Mouse (Mus musculus): ENCODE results near the gene Frem3. TPM values are rescaled to one million over a fixed set of nuclear protein-coding genes. Genes with fewer than 3 reads are reported as not detected.

Gene Frem3
- polyA plus RNA-seq, 1 experiment: not detected

DNA sequence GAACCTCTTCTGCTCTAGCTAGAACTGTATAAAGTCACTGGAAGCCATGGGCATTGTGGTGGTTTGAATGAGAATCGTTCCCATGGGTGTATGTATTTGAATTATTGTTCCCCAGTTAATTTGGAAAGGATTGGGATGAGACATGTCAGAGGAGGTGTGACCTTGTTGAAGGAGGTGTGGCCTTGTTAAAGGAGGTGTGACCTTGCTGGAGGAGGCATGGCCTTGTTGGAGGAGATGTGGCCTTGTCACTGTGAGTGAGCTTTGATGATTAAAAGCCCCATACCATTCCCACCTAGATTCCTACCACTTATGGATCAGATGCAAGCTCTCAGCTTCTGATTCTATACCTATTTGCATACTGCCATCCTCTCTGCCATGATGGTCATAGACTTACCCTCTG, 31.8 kb upstream of the Frem3 start:
- H3K27ac ChIP-seq (ENCODE audit: insufficient read depth, low read depth, low read length): no peak overlapping the region
- 70% methylated on average over 1 of the region's 1 CpGs for WGBS
- no peaks in the 10 kb centered on the region for H3K36me3 ChIP-seq (ENCODE audit: control insufficient read depth, insufficient read depth, low read length)
- H3K4me1 ChIP-seq (ENCODE audit: control insufficient read depth, insufficient read depth, insufficient read length, low read length): no peaks in the 10 kb centered on the region
- no peak for TF ChIP-seq CTCF (IDR thresholded peaks at IDR 0.05; ENCODE audit: extremely low read depth, insufficient read length, insufficient replicate concordance, low read depth, low read length)
- no peak for TF ChIP-seq POLR2A (IDR thresholded peaks at IDR 0.05; ENCODE audit: low read depth, low read length)
- no peak overlapping the region for H3K4me3 ChIP-seq (ENCODE audit: low read depth, low read length)
- H3K27me3 ChIP-seq (ENCODE audit: control insufficient read depth, insufficient read depth, low read length): no peaks in the 10 kb centered on the region

DNA sequence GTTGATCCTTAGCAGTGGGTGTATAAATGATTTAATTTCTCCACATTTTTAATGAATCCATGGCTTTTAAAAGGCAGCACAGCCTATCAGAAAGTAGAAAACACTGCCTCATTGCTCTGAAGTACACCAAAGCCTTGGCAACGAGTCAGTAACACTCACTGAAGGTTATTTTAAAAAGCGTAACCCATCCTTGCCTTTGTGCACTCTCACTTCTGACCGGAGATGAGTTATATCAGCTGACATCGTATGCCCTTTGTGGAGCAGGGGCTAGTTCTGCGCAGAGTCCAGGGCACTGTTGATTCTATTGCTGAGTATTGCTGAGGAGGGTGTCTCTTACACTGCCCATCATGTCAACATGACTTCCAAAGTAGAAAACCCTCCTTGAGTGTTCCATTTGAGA, 18.3 kb upstream of the Frem3 start:
- no peak overlapping the region for H3K27ac ChIP-seq (ENCODE audit: insufficient read depth, low read depth, low read length)
- H3K4me3 ChIP-seq (ENCODE audit: low read depth, low read length): no peak overlapping the region
- no peak for TF ChIP-seq CTCF (IDR thresholded peaks at IDR 0.05; ENCODE audit: extremely low read depth, insufficient read length, insufficient replicate concordance, low read depth, low read length)
- no peak for TF ChIP-seq POLR2A (IDR thresholded peaks at IDR 0.05; ENCODE audit: low read depth, low read length)
- no peaks in the 10 kb centered on the region for H3K4me1 ChIP-seq (ENCODE audit: control insufficient read depth, insufficient read depth, insufficient read length, low read length)
- 82% methylated on average over 5 of the region's 5 CpGs for WGBS
- H3K36me3 ChIP-seq (ENCODE audit: control insufficient read depth, insufficient read depth, low read length): no peaks in the 10 kb centered on the region
- H3K27me3 ChIP-seq (ENCODE audit: control insufficient read depth, insufficient read depth, low read length): no peaks in the 10 kb centered on the region

- Histone ChIP-seq H3K4me1 (ENCODE audit: control insufficient read depth, insufficient read depth, insufficient read length, low read length) (no peaks in the 10 kb centered on the region), H3K27me3 (ENCODE audit: control insufficient read depth, insufficient read depth, low read length) (no peaks in the 10 kb centered on the region), H3K36me3 (ENCODE audit: control insufficient read depth, insufficient read depth, low read length) (no peaks in the 10 kb centered on the region), H3K27ac (ENCODE audit: insufficient read depth, low read depth, low read length) (no peak overlapping the region), H3K4me3 (ENCODE audit: low read depth, low read length) (no peak overlapping the region)
- WGBS: 70% methylated on average over 6 of the region's 6 CpGs
- TF ChIP-seq POLR2A (IDR thresholded peaks at IDR 0.05; ENCODE audit: low read depth, low read length) (no peak), CTCF (IDR thresholded peaks at IDR 0.05; ENCODE audit: extremely low read depth, insufficient read length, insufficient replicate concordance, low read depth, low read length) (no peak)
Observed at GRCm38 (mm10) chr8:80600600-80601170, 10.2 kb upstream of the Frem3 start.

GRCm38 (mm10) chr8:80601886-80602285, 9.0 kb upstream of the Frem3 start:
- Histone ChIP-seq H3K36me3 (ENCODE audit: control insufficient read depth, insufficient read depth, low read length) (no peaks in the 10 kb centered on the region), H3K27me3 (ENCODE audit: control insufficient read depth, insufficient read depth, low read length) (no peaks in the 10 kb centered on the region), H3K4me1 (ENCODE audit: control insufficient read depth, insufficient read depth, insufficient read length, low read length) (no peaks in the 10 kb centered on the region), H3K4me3 (ENCODE audit: low read depth, low read length) (no peak overlapping the region), H3K27ac (ENCODE audit: insufficient read depth, low read depth, low read length) (no peak overlapping the region)
- 76% methylated on average over 4 of the region's 4 CpGs for WGBS
- no peak for TF ChIP-seq CTCF (IDR thresholded peaks at IDR 0.05; ENCODE audit: extremely low read depth, insufficient read length, insufficient replicate concordance, low read depth, low read length)

DNA sequence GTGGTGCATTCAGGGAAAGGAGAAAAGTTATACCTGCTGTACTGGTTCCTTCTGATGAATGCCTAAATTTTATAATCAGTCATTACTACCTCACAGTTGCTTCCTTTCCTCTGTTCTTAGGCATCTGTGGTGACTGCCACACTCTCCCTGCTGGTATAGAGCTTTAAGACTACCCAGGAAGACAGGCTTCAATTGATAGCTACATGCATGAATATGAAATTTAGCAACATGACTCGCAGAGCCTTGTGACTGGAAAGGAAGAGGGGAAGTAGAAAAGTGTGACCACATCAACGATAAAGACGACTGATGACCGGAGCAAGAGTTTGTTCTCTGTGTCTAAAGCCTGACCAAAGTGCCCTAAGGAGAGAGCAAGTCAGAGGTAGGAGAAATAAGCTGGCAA, 3.8 kb upstream of the Frem3 start:
- no peak overlapping the region for H3K4me3 ChIP-seq (ENCODE audit: low read depth, low read length)

GRCm38 (mm10) chr8:80611441-80611751, 516 bp downstream of the Frem3 start:
- Histone ChIP-seq H3K27me3 (ENCODE audit: control insufficient read depth, insufficient read depth, low read length) (0 out of 2 replicates have a peak, but pooled peaks cover 2% of the 10 kb centered on the region), H3K36me3 (ENCODE audit: control insufficient read depth, insufficient read depth, low read length) (no peaks in the 10 kb centered on the region), H3K27ac (ENCODE audit: insufficient read depth, low read depth, low read length) (no peak overlapping the region), H3K4me1 (ENCODE audit: control insufficient read depth, insufficient read depth, insufficient read length, low read length) (no peaks in the 10 kb centered on the region), H3K4me3 (ENCODE audit: low read depth, low read length) (no peak overlapping the region)
- TF ChIP-seq CTCF (IDR thresholded peaks at IDR 0.05; ENCODE audit: extremely low read depth, insufficient read length, insufficient replicate concordance, low read depth, low read length) (no peak), POLR2A (IDR thresholded peaks at IDR 0.05; ENCODE audit: low read depth, low read length) (no peak)
- 5% methylated on average over 12 of the region's 12 CpGs for WGBS

More for the DNA sequence above, 3.8 kb upstream of the Frem3 start:
- no peaks in the 10 kb centered on the region for H3K36me3 ChIP-seq (ENCODE audit: control insufficient read depth, insufficient read depth, low read length)
- 78% methylated on average over 4 of the region's 4 CpGs for WGBS
- no peaks in the 10 kb centered on the region for H3K4me1 ChIP-seq (ENCODE audit: control insufficient read depth, insufficient read depth, insufficient read length, low read length)
- no peak overlapping the region for H3K27ac ChIP-seq (ENCODE audit: insufficient read depth, low read depth, low read length)
- TF ChIP-seq CTCF (IDR thresholded peaks at IDR 0.05; ENCODE audit: extremely low read depth, insufficient read length, insufficient replicate concordance, low read depth, low read length) (no peak), POLR2A (IDR thresholded peaks at IDR 0.05; ENCODE audit: low read depth, low read length) (no peak)
- H3K27me3 ChIP-seq (ENCODE audit: control insufficient read depth, insufficient read depth, low read length): 0 out of 2 replicates have a peak, but pooled peaks cover 2% of the 10 kb centered on the region

DNA sequence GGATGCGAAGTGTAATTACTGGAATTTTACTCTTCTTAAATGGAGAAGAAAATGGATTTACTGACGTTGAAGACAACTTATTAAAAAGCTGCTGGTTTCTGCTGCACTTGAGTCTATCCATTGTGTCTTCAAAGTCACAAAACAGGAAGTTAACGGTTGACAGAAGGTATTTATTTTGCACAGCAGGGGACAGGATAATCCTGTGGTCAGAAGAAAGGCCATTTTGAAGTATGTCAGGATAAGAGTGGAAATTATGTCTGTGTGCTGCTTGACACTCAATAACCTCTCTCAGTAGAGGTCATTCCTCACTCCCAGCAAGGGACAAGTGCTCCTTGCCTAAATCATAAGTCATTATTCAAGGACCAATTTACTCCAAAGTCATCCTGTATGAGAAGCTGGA, 8.9 kb downstream of the Frem3 start:
- Histone ChIP-seq H3K27ac (ENCODE audit: insufficient read depth, low read depth, low read length) (no peak overlapping the region), H3K4me1 (ENCODE audit: control insufficient read depth, insufficient read depth, insufficient read length, low read length) (no peaks in the 10 kb centered on the region), H3K27me3 (ENCODE audit: control insufficient read depth, insufficient read depth, low read length) (no peaks in the 10 kb centered on the region), H3K36me3 (ENCODE audit: control insufficient read depth, insufficient read depth, low read length) (no peaks in the 10 kb centered on the region), H3K4me3 (ENCODE audit: low read depth, low read length) (no peak overlapping the region)
- WGBS: 53% methylated on average over 3 of the region's 3 CpGs
- TF ChIP-seq POLR2A (IDR thresholded peaks at IDR 0.05; ENCODE audit: low read depth, low read length): no peak
- no peak for TF ChIP-seq CTCF (IDR thresholded peaks at IDR 0.05; ENCODE audit: extremely low read depth, insufficient read length, insufficient replicate concordance, low read depth, low read length)
